Mouse (Mus musculus) right cerebral cortex, adult 2 months (tissue): ENCODE data around the gene Zscan12.

Experiments
- DNase-seq, 2 experiments: peaks; one replicate each; pipeline ENCODE4 v3.0.0; 2021 to 2022; ENCODE audit warnings: low spot score in 2 of 2

Gene Zscan12

GRCm38 (mm10) chr13:21402287-21402846 lies 39.7 kb downstream of the Zscan12 start, which contains the start of gene Zkscan3:
Zkscan3 (minus strand) TSS chr13:21402755.
- DNase-seq: peak; percentile 83

DNA sequence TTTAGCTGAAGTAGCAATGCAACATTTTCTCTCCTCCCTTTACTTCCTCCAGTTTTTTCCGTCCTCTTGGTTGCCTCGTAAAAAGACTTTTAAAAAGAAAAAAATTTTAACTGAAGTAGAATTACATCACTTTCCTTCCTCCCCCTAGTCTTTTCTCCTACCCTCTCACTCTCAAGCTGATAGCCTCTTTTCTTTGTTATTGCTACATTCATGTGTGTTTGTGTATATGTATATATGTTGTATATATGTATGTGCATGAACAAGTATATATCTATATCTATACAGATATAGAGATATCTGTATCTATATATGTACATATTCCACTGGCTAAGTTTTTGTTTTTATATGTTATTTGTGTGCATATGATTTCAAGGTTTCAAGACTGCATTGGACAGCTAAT lies 40.2 kb downstream of the Zscan12 start:
- no peak for DNase-seq

GRCm38 (mm10) chr13:21407341-21407740 lies 44.7 kb downstream of the Zscan12 start:
- no peak for DNase-seq

DNA sequence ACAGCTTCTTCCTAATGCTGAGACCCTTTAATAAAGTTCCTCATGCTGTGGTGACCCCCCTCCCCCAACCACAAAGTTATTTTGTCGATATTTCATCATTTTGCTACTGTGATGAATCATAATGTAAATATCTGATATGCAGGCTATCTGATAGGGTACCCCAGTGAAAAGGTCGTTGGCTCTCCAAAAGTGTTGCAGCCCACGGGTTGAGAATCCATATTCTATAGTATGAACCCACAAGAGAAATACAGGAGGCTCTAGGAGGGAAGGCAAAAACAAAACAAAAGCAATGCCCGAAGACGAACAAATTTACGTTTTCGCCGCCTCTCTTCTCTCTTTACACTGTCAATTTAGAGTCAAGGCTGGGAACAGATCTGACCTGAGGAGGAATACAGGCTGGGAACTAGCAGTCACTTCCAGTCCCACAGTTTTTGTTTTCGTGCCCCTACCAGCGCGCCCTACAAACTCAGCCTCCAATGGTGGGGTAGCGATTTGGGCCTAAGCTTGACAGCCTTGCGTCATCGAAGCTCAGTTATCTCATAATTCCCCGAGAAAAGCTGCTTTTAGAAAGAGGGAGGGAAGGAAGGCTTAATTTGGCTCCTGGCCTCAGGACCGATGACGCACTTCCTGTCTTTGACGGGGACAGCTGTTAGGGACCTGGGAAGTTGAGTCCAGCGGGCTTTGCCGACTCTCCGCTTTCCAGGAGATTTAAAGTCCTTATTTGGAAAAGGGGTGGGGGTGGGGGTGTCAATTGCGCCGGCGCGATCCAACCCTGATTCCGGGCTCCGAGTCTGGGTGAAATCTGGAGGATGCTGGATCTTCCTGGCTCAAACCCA lies 45.6 kb downstream of the Zscan12 start:
- peak; percentile 89 to 92 for DNase-seq

DNA sequence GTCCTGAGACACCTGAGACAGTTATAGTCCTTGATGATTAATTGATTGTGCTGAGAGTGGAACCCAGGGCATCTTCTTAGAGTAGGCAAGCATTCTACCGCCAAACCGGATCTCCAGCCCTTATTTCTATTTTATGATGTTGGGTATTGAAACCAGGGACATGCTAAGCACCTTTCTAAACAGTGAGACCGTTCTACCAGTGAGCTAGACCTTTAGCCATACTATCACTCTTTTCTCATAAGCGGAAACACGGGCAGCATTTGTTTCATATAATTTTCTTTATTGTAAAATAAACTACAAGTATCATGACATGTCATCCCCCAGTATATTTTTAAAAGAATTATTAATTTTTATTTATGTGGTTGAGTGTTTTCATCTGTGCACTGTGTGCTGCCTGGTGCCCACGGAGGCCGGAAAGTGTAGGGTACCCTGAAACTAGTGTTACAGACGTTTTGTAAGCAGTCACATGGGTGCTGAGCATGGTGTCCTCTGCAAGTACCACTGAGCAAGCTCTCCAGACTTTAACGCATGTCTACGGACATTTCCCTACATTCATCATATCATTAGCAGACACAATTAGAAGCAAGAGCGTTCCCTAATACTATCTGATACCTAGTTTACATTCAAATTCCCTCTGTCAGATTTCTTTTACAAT lies 46.3 kb downstream of the Zscan12 start:
- DNase-seq: no peak

DNA sequence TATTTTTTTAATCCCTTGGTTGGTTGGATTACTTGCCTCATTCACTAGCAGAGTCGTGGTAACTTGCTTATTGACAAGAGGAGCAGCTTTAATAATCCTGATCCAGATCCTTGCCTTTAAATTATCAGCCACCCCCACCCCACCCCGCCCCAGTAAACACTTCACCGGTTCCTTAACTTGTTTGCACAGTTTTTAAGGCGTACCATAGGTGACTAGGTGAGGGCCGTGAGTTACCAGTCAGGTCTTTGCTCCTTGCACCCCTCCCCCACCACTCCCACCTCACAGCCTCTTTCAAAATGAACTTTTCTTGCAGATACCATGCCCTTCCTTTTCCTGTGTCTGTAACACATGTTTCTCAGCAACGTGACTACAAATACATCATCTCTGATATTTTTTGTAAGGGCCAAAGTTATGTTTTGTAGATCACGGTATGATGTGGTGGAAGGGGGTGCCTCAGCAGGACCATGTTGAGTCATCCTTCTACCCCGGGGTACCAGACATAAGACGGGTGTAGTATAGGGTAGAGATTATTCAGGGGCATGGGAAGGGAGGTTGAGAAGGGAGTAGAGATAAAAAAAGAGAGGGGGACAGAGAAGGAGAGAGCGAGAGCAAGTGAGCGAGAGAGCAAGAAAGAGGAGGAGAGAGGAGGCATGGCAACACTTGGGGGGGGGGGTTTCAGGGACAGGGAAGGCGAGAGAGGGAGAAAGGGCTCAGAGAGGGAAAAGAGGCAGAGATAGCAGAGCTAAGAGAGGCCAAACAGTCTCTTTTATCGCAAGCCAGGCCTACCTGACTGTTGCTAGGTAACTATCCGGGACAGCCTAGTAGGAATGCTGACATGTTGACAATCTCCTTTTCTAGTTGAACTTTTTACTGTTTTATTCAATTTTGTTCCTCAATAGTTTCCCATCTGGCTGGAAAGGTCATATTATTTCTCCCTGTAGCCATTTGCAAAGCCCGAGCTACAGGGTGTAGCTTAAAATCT lies 51.9 kb downstream of the Zscan12 start:
- no peak for DNase-seq

DNA sequence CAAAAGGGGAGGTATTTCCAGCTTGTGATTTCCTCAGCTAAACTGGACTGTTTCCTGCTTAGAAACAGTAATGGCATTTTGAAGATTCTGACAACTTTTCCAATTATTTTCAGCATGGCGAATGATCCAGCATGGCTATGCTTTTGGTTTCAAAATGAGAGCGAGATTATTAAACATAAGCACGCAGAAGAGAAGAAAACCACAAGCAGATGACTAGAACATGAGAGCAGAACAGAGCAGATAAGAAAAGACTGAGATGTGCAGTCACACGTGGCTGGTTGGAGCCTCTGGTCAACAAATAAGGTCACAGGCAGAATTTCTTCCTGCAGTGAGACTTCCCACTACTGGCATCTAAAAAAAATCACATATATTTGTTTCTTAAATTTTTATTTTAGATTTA lies 52.6 kb downstream of the Zscan12 start:
- no peak for DNase-seq

DNA sequence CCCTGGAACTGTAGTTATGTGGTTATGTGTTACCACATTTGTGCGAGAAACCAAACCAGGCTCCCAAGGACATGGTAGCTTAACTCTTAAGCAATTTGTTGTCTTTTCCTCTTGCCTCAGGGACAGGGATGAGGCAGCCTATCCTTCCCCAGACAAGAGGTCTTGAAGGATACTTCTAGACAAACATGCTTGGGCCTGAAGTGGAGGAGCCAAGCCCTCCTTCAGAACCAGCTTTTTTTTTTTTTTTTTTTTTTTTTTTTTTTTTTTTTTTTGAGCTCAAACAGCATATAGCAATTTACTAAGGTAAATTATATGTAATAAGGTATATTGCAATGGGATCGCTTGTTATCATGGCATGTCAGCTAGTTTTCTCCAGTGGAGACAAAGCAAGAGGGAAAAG lies 53.1 kb downstream of the Zscan12 start:
- DNase-seq: no peak

DNA sequence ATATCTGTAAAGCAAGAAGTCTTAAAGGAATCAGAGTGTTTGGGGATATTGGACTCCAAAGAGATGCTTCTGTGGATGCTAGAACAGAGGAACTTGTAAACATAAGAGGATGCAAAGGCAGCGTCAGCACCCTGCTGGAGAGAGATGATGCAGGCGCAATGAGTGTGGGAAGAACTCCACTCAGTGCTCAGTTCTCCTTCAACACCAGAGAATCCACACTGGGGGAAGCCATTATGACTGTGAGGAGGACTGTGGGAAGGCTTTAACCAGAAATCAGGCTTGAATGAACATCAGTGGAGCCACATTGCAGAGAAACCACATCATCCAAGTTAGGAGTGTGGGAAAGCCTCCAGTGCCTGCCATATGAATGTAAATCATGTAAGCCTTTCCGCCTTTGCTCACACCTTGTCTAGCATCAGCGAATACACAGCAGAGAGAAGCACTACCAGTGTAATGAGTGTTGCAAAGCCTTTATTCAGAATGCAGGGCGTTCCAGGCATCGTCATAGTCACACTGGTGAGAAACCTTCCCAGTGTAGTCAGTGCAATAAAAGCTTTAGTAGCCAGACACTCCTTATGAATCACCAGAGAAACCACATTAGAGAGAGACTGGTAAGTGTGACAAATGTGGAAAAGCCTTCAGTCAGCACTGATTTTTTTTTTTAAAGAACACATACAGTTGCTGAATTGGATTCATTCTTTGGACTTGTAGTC lies 54.8 kb downstream of the Zscan12 start:
- no peak for DNase-seq

GRCm38 (mm10) chr13:21418865-21419264 lies 56.2 kb downstream of the Zscan12 start:
- no peak for DNase-seq
